Mouse (Mus musculus): ENCODE data around the gene Micu1.
"Not testable (repeated sequence)": the region's sequence is repeated elsewhere in the genome, so short reads cannot be mapped to it uniquely, and the experiment has no call there.

Gene Micu1

DNA sequence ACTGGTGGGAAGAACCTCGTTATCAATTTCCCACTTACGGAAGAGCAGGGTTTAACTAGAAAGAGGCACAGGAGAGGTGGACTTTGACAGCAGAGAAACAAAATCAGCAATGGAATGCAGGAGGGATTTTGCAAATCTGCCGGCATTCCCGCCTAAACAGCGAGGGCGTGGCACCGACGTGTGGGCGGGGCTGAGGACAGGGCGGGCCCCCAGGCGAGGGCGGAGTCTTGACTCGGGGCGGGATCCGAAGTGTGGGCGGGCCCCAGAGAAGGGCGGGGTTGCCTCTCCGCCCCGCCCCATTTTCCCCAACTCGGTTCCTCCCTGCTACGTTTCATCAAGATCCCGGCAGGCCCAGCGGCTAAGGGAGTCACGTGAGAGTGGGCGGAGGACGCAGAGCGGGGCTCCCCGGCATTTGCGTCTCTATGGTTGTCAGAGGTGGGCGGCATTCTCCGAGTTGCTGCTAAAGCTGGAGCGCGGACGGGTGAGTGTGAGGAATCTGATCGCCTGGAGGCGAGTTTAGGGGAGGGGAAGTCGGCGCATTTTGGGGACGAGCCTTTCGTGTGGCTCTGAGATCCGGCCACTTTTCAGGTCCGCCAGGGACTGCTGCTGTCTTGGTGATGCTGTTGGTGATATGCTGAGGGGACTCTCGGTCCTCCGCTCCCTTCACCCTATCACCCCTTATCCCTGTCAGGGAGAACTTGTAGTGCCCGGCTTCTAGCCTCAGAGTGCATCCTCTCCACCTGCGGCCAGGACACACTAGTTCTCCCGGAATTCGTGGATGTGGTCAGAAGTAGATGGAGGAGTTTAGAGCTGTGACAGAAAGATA, at the start of gene Micu1:
Gene Micu1, plus strand, starts transcription at position 271 of the 826 bp plus-strand sequence.
- peak; percentile 94 to 95 for DNase-seq (ENCODE audit: low spot score in 2 of 2)

DNA sequence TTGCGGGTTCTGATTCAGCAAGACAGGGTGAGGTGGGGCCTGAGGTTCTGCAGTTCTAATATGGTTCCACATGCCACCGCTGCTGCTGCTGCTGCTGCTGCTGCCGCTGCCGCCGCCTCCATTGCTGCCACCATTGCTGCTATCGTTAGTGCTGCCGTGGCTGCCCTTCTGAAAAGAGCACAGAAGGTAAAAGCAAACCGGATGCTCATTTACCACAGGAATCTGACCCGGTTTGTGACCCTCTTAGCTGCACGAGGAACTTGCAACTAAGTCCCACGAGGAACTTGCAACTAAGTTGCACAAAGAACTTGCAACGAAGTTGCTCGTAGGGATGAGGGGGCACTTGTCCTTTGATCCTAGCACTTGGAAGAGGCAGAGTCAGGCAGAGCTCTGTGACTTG, 45.5 kb upstream of the Micu1 start:
- DNase-seq (ENCODE audit: low spot score in 2 of 2) = no peak

DNA sequence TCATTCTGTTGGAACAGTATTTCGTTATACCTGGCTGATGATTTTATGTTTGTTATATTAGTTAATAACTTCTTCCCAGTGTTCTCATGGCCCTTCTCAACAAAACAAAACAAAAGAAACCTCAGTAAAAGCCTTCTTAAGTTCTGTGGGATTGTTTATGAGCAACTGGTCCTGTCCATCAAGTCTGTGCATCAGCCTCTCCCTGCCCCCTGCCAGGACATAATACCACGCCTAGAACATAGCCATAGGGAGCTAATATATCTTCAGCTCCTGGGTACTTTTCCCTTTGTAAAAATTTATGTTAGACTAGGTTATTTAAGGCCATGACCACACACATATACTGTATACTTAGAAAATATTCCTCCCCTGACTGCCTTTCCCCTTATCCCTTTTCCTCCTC, 37.5 kb upstream of the Micu1 start:
- no peak for DNase-seq (ENCODE audit: low spot score in 2 of 2)

DNA sequence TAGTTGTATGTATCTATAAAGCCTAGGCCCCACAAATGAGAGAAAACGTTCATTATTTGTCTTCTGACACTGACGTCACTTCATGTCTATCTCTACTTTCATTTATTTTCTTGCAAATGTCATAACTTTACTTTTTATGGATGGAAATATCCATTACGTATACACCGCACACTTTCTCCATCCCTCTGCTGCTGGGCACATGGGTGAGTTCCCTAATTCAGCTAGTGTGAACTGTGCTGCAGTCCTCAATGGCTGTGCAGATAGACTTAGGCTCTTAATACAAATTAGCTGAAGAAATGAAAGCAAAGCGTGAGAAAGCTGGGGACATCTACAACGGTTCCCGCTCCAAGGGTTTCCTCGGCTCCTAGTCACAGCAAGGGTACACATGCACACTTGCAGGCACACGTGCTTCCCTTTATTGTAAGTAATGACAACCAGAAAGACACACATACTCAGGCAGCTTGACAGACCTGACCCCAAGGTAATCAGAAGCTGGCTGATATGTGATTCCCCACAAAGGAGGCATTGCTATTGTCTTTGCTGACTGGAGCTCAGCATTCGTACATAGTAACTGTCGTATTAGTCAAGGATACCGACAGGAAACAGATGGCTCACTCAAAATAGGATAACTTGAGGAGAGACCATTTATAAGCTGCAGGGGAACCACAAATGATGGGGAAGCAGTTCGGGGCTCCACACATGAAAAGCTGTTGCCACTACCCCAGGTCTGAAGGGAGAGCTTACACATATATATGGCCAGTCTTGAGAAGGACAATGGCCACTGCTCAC, 36.6 kb upstream of the Micu1 start:
- no peak for DNase-seq (ENCODE audit: low spot score in 2 of 2)

DNA sequence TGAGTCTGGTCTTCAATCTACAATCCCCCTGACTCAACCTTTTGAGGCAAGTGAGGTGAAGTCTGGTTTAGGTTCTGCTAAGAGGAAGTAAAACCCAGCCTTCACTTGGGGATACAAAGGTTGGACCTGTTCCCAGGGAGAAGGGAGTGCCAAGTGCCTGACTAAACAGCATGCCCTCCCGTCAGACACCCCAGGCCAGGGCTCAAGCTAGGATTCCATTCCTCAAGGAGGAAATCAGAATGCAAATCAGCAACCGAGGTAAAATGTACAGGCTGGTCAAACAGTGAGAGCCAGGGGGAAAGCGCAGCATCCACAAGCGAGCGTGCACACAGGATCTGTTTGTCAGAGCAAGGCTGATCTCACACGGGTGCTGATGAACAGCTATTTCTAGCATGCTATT, 34.9 kb upstream of the Micu1 start:
- peak; percentile 11 to 35 for DNase-seq (ENCODE audit: low spot score in 2 of 2)

DNA sequence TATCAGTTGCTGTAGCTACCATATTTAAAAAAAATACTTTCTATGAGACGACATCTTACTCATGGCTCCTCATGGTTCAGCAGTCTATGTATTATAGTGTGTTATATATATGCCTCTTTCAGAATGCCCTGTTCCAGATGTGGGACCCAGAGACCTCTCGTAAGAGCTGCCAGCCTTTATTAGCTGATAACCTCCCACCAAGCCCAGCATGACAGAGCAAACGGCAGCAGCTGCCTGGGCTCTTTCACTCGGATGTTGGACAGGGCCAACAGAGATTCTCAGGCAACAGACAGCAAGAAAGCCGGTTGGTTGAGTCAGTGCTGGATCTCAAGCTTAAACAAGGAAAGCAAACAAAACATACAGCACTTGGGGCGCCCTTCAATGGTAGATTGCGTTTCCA, 33.8 kb upstream of the Micu1 start:
- no peak for DNase-seq (ENCODE audit: low spot score in 2 of 2)

DNA sequence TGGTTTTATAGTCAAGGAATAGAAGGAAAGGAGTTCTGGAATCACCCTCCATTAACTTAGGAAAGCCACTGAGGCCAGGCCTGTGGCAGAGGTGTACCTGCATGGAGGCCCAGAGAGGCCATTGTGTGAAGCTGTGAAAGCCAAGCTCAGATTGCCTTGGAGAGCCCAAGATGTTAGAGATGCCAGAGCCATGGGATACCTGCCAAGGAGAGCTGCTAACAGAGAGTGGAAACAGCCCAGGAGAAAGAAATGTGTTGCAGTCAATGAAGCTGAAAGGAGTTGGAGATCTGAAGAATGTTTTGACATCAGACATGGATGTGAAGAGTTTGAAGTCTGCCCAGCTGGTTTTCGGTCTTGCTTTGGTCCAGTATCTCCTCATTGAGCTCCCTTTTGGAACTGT, 24.4 kb upstream of the Micu1 start:
- no peak for DNase-seq (ENCODE audit: low spot score in 2 of 2)

DNA sequence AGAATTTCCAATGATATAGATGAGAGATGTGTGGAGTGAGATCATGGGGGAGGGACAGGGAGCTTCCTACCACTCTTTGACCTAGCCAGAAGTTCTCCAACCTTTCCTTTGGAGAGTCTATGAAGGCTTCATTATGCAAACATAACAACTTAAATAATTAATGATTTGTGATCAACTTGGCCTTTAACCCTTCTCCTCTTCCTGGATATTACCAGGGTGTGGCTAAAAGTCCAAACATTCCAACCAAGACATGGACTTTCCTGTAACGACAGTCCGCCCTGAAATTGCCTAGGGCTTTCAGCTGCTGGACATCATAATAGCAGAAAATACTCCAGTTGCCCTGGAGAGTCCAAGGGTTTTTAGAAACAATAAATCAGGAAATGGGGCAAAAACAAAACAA, 23.1 kb upstream of the Micu1 start:
- DNase-seq (ENCODE audit: low spot score in 2 of 2) = no peak

DNA sequence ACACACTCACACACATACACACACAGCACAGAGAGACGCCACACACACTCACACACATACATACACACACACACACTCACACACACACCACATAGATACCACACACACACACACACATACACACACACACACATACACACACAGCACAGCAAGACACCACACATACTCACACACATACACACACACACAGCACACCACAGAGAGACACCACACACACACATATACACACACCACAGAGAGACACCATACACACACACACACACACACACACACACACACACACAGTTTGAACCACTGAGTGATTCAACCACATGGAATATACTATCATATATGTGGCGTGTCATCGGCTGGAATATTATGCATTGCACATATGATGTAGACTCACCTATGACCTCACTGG, 16.7 kb upstream of the Micu1 start:
- DNase-seq (ENCODE audit: low spot score in 2 of 2) = not testable (repeated sequence)

DNA sequence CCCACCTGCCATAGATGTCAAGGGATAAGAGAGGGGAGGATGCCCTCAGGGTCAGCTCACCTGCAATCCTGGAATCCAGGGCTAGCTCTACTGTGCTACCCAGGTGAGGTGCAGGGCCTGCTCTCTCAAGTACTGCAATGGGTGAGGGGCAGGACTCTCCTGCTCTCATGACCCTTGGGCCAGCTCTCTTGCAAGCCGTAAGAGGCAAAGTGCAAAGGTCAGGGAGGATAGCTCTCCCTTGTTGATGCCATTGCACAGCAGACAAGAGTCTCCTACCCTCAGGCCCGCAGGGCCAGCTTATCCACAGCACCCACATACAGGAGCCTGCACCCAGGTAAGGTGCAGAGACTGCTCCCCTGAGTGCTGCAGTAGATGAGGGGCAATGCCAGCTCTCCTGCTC, 15.2 kb upstream of the Micu1 start:
- DNase-seq (ENCODE audit: low spot score in 2 of 2) = no peak

DNA sequence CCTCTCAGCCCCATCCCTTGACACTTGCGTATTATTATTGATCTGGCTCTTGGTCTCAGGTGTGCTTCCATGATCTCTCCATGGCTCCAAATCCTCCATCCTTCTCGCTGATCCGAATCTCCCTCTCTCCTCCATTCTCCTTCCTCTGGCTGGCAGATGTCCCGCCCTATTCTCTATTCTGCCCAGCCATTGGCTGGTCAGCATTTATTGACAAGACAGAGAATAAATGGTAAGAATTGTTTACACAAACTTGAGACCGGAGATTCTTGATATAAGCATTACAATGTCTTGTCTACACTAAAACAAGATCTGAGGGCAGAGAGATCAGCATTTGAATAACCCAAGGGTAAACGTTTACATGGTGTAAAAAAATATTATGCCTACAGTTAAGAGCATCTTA, 12.4 kb upstream of the Micu1 start:
- no peak for DNase-seq (ENCODE audit: low spot score in 2 of 2)

DNA sequence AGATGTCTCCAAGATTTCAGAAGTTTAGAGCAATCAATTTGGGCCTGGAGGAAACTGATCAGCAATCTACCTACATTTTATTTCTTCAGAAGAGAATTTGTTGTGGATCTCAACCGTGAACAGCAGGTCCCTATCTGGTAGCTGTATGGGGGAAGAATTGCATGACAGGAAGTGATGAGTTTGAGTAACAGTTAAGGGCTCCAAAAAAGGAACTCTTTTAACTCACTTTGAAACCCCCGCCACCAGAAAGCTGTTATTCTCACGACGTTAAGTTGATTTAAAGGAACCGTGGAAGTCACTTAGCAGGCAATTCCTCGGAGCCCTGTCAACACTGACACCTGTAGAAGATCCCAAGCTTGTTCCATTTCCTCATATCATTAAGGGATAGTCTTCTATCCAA, 9.8 kb upstream of the Micu1 start:
- no peak for DNase-seq (ENCODE audit: low spot score in 2 of 2)

DNA sequence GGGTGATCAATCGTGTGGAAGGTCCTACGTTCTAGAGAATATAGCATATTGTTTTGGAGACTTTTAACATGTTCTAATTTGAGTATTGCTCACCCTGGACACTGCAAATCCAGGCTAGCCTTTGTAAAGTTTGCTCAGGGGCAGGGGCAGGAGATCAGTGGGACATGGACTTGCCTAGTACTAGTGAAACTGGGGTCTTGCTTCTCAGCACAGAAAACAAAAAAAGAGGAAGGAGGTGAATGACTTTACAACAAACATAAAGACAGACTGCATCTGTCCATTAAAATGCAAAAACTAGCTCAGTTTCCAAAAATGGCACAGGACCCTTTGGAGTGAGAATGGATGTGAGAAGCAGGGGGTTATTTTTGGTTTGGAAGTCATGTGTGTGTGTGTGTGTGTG, 8.2 kb upstream of the Micu1 start:
- DNase-seq (ENCODE audit: low spot score in 2 of 2) = no peak

DNA sequence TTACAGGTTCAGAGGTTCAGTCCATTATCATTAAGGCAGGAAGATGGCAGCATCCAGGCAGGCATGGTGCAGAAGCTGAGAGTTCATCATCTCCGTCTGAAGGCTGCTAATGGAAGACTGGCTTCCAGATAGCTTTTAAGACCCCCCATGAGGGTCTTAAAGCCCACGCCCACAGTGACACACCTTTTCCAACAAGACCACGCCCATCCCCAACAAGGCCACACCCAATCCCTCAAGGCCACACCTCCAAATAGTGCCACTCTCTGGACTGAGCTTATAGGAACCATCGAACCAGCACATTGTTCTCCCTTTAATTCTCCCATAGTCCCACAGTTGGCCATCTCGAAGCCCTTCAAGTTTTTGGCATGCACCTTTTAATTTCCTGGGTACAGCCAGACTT, 2.8 kb upstream of the Micu1 start:
- no peak for DNase-seq (ENCODE audit: low spot score in 2 of 2)

DNA sequence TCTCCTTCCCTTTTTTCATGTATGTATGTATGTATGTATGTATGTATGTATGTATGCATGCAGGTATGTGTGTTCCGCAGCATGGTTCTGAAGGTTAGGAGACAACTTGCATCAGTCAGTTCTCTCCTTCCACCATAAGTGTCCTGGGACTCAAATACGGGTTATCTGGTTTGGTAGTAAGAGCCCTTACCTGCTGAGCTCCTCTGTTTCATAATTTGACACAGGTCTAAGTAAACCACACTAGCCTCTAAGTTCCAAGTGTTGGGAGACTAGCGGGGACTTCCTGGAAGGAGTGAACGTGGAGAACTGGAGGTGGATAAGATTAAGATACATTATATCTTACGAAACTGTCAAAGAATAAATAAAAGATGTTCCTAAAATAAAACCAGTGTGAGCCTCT, 472 bp upstream of the Micu1 start:
- DNase-seq (ENCODE audit: low spot score in 2 of 2) = no peak

DNA sequence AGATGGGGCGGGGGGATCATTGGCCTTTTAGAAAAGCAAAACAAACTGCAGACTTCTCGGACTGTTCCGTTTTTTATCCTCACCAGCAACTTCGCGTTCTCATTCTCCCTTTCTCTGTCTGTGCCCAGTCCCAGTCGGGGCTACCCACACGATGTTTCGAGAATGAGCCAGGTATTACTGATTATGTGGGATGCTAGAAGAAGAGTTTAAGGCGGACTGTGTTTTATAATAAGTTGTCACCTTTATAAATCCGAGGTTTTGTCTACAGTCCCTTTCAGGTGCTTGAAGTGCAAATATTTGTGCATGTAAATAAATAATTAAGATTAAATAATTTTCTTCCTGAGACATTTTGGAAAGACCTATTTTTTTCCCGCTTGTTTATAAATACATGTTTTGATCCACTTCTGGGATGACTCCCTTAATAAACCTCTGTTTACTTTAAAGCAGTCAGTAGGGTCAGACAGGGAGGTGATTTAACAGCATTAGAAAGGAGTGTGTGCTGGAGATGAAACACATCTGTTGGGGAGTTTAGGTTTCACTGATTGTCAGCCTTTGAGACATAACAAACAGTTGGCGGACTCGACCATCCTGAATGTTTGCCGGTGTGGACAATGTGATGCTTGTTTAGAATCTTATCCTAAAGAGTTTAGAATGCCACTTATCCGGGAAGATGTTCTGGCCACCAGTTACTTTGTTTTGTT, 933 bp downstream of the Micu1 start:
- DNase-seq (ENCODE audit: low spot score in 2 of 2) = no peak

DNA sequence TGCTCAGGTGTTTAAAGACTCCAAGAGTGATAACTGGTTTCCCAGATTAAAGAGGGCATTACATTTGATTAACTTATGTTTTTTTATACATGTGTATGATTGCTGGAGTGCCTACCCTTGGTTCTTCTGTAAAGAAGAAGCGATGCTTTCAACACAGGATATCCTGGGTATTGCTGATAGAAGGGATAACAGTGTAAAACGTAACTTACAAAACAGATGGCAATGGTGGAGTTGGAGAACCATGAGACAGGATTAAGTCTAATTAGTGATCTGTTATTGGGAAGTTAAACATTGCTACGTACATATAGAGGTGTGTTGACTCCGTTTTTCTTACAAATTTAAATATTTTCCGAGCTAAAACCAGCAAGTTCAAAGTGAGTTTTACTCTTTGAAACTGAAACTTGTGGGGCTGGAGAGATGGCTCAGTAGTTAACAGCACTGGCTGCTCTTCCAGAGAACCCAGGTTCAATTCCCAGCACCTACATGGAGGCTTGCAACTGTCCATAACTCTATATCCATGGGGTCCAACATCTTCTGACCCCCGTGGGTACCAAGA, 4.8 kb downstream of the Micu1 start:
- DNase-seq (ENCODE audit: low spot score in 2 of 2) = no peak

DNA sequence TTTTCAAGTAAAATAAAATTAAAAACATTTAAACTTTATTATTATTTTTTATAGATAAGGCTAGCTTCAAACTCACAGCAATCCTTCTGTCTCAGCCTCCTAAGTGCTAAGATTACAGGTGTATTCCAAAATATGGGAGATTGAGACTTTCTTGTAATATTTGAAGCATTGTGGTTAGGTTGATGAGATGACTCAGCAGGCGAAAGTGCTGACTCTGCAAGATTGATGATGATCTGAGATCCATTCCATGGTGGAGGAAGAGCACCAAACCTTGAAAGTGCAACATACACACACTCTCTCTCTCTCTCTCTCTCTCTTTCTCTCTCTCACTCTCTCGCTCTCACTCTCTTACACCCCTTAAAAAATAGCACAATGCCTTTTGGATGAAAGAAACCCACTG, 5.3 kb downstream of the Micu1 start:
- no peak for DNase-seq (ENCODE audit: low spot score in 2 of 2)

DNA sequence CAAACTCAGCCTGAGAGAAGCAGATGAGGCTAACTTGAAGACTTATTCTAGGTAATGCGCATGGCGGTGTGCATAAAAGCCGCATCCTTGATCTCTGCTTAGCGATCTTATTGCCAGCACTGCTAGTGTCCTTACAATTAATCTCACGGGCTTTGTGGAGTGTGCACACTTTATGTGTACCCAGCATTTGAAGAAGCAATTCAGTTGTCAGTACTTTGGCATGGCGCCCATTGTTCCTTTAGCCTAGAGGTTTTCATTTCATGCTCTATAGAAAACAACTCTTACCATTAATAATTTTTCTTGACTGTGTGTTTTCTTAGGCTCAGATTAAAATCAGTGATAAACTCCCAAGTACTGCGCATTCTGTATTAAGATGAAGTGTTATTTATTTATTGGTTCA, 7.0 kb downstream of the Micu1 start:
- DNase-seq (ENCODE audit: low spot score in 2 of 2) = no peak

DNA sequence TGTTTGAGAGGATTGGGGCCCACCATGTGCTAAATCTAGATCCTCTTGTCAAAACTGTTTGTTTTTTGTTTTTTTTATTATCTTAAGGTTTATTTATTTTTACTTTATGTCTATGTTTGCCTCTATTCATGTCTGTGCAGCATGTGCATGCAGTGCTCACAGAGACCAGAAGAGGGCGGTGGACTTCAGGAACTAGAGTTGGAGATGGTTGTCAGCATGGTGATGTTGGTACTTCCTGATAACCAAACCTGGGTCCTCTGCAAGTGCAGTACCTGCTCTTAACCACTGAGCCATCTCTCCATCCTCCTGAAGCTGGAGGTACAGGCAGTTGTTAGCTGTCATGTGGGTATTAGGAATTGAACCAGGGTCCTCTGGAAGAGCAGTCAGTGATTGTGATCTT, 8.0 kb downstream of the Micu1 start:
- no peak for DNase-seq (ENCODE audit: low spot score in 2 of 2)

DNA sequence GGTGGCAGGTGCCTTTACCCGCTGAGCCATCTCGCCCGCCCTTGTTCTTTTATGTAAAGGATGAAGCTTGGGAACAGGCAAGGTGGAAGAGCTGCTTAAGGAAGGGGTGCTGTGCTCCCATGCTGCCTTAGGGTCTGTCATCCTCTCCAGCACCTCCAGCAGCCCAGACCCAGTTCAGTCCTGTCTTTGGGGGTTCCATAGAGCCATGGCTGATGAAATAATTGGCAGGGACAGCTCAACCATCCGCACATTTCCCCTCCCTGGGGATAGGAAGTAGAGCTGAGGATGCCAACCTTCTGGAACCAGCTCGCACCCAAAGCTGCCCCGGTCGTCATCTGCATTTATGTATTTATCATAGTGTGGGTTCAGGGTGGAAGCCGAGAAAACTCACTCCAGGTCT, 9.8 kb downstream of the Micu1 start:
- no peak for DNase-seq (ENCODE audit: low spot score in 2 of 2)

DNA sequence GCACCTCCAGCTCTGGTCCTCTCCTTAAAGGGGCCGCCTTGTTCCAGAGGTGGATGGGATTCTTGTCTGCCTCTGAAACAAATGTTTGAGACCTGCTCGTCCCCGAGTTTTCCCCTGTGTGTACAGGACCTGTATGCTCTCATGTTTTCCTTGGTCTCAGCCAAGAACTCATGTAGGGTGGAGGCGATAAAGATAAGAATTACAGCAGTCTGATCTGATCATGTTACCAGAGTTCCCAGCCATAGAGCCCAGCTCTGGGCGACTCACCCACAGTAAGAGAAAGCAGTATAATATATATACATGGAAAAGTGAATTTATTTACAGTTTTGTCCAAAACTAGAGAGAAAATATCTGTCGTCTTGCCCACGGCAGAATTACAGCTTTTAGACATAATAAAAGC, 17.7 kb downstream of the Micu1 start:
- no peak for DNase-seq (ENCODE audit: low spot score in 2 of 2)

All from urinary bladder, adult 18-20 months (tissue).